Mouse (Mus musculus) spleen, adult 10 weeks (tissue): Measurements from ENCODE around the gene Tom1. TPM values are rescaled to one million over a fixed set of nuclear protein-coding genes. Genes with fewer than 3 reads are reported as not detected.

Experiments
- polyA plus RNA-seq: library from polyadenylated mRNA; stranded (reverse); fragments of 350-450 nt; fragmentation: Illumina TruSeq; extraction: RNeasy Lipid Tissue Mini Kit (QIAGEN cat#74804); gene quantifications from one replicate; pipeline ENCODE4 v1.2.3, GENCODE M21; 2015; ENCODE audit warnings: low replicate concordance; ENCODE audit not compliant: insufficient read depth

Tom1 gene
- 9.9 TPM for polyA plus RNA-seq

DNA sequence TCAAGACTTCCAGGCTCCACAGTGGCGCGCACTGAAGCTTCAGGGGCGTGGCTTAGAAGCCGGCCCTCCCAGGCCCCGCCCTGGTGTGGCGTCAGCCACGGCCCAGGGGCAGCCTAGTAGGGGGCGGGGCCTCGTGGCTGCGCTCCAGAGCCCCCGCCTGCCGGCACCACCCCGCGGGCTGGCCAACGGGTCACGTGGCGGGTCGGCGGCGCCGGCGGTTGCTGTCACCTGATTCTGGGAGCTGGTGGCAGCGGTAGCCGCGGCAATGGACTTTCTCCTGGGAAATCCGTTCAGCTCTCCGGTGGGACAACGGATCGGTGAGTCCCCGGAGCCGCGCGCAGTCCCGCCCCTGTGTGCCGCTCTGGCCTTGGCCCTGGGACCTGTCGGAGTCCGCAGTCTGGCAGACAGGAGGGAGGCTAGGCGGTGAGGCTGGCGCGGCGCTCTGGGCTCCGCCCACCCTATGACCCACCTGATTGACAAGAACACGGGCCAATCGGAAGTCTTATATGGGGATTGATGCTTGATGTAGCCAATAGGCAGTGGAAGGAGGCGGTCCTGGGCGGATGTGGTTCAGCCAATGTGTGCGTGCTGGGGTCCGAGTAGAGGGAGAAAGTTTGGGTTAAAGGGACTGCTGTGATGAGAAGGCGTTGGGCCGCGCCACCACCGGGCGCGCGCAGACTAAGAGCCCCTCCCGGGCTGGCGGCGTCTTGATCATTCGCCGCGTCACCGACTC is at the start of gene Tom1:
Tom1 (plus strand) TSS at position 195 of the 733 bp plus-strand sequence.

DNA sequence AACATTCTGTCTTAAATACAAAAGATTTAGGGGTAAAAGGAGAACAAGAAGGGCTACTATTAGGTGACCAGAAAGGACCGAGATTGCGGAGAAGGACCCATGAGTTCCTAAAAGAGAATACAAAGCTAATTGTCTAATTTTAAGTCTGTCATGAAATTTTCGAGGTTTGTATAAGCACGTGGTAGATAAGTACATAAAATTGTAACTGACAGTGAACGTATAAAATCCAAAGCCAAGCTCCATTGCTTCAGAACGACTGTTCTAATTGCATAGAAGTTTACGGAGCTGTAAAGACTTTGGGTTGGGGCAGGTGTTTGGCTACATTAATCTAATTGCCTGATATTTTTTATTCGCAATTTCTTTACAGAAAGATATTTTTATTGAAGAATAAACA is 40.4 kb upstream of the Tom1 start, which contains the start of gene Hmgxb4:
Hmgxb4 (plus strand) TSS at position 276 of the 394 bp plus-strand sequence.

DNA sequence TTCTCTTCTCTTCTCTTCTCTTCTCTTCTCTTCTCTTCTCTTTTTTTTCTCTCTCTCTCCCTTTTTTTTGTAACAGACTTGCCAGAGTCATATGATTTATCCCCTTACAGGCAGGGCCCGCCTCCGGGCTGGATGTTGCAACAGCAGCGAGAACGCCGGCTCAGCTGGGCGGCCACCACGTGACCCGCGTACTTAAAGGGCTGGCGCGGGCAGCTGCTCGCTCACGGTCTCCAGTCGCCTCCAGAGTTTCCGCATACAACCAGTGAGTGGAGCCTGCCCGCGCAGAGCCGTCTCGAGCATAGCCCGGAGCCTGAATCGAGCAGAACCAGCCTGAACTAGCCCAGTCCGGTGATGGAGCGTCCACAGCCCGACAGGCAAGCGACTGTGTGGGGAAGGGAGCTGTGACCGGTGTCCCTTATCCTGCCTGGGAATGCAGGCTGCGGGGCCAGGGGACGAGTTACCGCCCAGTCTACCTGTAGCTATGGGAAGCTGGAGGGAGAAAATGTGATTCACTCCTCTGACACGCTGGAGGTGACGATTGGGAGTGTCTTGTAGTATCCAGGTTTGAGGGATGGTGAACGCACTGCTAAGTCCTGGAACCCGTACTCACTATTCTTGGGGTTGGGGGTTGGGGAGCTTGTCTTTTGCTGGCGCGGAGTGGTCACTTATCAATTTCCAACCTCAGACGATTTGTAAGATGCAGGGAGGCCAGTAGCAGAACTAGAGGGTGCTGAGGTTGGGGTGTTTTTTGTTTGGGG is 60.1 kb downstream of the Tom1 start, which contains the start of gene Hmox1:
Hmox1 (plus strand) TSS at position 223 of the 758 bp plus-strand sequence.

DNA sequence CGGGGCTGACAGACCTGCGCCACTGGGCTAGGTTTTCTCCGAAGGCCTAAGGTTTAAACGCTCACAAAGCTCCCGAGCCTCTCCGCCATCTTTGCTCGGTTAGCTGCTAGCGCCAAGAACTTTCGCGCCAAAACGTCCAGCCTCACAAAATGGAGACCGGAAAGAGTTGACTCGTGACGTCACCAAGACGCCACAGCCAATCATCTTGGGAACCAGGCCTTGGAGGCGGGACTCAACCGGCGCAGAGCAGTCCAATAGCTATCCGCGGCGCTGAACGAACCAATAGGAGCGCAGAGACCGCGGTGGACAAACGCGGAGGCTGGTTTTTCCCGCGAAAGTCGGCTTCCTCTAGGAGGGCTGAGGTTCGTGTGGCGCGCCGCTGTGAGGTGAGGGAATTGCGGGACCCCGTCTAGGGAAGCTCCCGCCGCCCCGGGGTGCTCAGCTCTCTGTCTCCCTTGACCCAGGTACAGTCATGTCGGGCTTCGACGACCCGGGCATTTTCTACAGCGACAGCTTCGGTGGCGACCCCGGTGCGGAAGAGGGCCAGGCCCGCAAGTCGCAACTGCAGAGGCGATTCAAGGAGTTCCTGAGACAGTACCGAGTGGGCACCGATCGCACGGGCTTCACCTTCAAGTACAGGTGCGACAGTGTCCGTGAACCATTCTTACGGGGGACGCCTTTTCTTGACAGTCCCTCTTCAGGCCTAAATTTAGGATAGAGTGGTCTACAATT is 75.9 kb downstream of the Tom1 start, which contains the start of gene Mcm5:
Mcm5 (plus strand) TSS at position 334 of the 732 bp plus-strand sequence.

Other genes starting within 250 kb of the Tom1 start
- gene Isx, start 160.5 kb upstream of the Tom1 start, polyA plus RNA-seq: not detected
- gene Hmgxb4, start 40.3 kb upstream of the Tom1 start, polyA plus RNA-seq: 40.5 TPM
- 294 TPM for gene Hmox1, start 59.9 kb downstream of the Tom1 start, polyA plus RNA-seq
- 27.8 TPM for gene Mcm5, start 75.9 kb downstream of the Tom1 start, polyA plus RNA-seq
- 0.80 TPM for gene Rasd2, start 180.2 kb downstream of the Tom1 start, polyA plus RNA-seq